Mouse (Mus musculus) liver, adult 2 months (tissue): ENCODE data around the gene Zzef1. TPM values are rescaled to one million over a fixed set of nuclear protein-coding genes. Genes with fewer than 3 reads are reported as not detected.

Experiments
- DNase-seq: peaks from one replicate; pipeline ENCODE4 v3.0.0-alpha.2; 2011; ENCODE audit warnings: low read depth, low spot score; ENCODE audit errors: extremely low read depth
- H3K27ac ChIP-seq: fragments of 200-500 bp; replicated peaks from 2 replicates; pipeline ENCODE4 v1.5.1; 2012; ENCODE audit warnings: low read depth, mild to moderate bottlenecking, control low read depth, inconsistent platforms, low read length; ENCODE audit not compliant: insufficient read depth
- H3K27me3 ChIP-seq: fragments of 200-500 bp; 2 replicates; pipeline ENCODE4 v1.6.1; 2012; ENCODE audit warnings: mild to moderate bottlenecking, moderate library complexity, low read length, inconsistent platforms; ENCODE audit not compliant: control insufficient read depth, insufficient read depth
- H3K36me3 ChIP-seq: fragments of 200-500 bp; 2 replicates; pipeline ENCODE4 v1.6.1; 2012; ENCODE audit warnings: low read length, inconsistent platforms; ENCODE audit not compliant: control insufficient read depth, insufficient read depth
- H3K4me1 ChIP-seq: fragments of 200-500 bp; 2 replicates; pipeline ENCODE4 v1.6.1; 2011; ENCODE audit warnings: low read length; ENCODE audit not compliant: control insufficient read depth, insufficient read depth
- H3K4me3 ChIP-seq: fragments of 200-500 bp; 2 replicates; pipeline ENCODE4 v1.5.1; 2011; ENCODE audit warnings: low read depth, mild to moderate bottlenecking, control low read depth, low read length, moderate library complexity; ENCODE audit not compliant: insufficient read depth
- H3K79me2 ChIP-seq: fragments of 200-500 bp; 2 replicates; pipeline ENCODE4 v1.6.1; 2012; ENCODE audit warnings: inconsistent platforms, mild to moderate bottlenecking, low read length, moderate library complexity; ENCODE audit not compliant: control insufficient read depth, insufficient read depth
- H3K9ac ChIP-seq: fragments of 200-500 bp; 2 replicates; pipeline ENCODE4 v1.6.1; 2012; ENCODE audit warnings: low read depth, mild to moderate bottlenecking, control low read depth, inconsistent platforms, low read length
- CTCF ChIP-seq: fragments of 200-500 bp; IDR thresholded peaks from 2 replicates; pipeline ENCODE4 v1.5.1; 2011; ENCODE audit warnings: low read depth, low read length, control low read depth
- POLR2A ChIP-seq: fragments of 200-500 bp; IDR thresholded peaks from 2 replicates; pipeline ENCODE4 v1.6.1; 2011; ENCODE audit warnings: low read length, control low read depth; ENCODE audit not compliant: insufficient read depth; ENCODE audit errors: extremely low read depth
- WGBS: fragments of 180-500 bp; shearing (Covaris S2); methylation state at CpG from one replicate; pipeline ENCODE4 v1.1.7; 2018; 5-methylcytosine and 5-hydroxymethylcytosine counted together
- polyA plus RNA-seq: library from polyadenylated mRNA; depleted of rRNA; stranded (reverse); fragments of >200 nt; gene quantifications from 2 replicates; pipeline ENCODE4 v1.2.3, GENCODE M21; 2012
- total RNA-seq: library from RNA; depleted of rRNA; stranded (reverse); fragments of >200 nt; gene quantifications from 2 replicates; pipeline ENCODE4 v1.2.3, GENCODE M21; 2014

Gene Zzef1
- total and polyA plus RNA-seq, 2 experiments, result 13.6 to 14.1 TPM

GRCm38 (mm10) chr11:72948254-72948653, 152.2 kb downstream of the Zzef1 start:
- Histone ChIP-seq H3K27me3 (no peaks in the 10 kb centered on the region), H3K79me2 (no peaks in the 10 kb centered on the region), H3K36me3 (no peaks in the 10 kb centered on the region), H3K4me3 (no peak overlapping the region), H3K9ac (no peak overlapping the region), H3K27ac (no peak overlapping the region), H3K4me1 (peaks cover 6% of the 10 kb centered on the region; the same call in 1 of the 2 replicates)
- TF ChIP-seq CTCF (no peak), POLR2A (no peak)
- WGBS, result 85% methylated on average over 7 of the region's 7 CpGs
- DNase-seq, result no peak

DNA sequence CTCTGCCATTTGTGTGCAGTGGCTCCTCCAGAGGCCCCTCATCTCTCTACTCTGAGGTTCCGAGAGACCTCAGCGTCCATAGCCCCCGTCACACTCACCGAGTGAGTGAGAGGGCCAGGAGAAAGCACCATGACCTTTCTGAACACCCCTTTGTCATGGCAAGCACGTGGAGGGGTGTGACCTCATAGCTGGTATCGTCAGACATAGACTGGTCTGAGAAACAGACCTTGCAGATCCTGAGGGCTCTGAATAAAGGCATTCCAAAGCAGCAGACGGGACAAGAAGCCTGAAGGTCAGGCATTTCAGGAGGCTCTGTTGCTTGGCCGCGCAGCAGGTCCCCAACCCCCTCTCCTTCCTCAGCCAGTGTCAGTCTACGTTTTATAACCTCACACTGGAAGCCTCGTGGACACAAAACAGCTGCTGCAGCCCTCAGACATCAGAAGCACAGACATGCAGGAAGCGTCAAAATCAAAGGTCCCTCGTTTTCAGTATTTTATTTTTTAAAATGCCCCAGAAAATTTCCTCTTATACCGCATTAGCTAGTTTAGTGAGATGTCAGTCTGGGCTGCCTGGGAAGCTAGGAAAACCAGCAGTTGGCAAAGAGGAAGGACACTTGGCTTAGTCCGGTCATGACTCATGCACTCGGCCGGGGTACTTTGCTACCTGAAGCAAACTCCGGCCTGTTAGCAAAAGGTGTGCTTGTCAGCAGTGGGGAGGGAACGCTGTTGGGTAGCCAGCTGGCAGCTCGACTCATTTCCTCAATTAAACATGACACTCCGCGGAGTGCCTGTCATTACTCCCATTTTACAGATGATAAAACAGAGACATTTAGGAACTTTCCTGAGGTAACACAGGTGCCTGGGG, 155.3 kb downstream of the Zzef1 start:
- DNase-seq, result no peak
- TF ChIP-seq CTCF (no peak), POLR2A (no peak)
- no peak overlapping the region for H3K9ac ChIP-seq
- peaks cover 3% of the 10 kb centered on the region for H3K4me1 ChIP-seq
- H3K79me2 ChIP-seq, result no peaks in the 10 kb centered on the region
- 76% methylated on average over 22 of the region's 22 CpGs for whole genome bisulfite sequencing
- no peaks in the 10 kb centered on the region for H3K36me3 ChIP-seq
- no peaks in the 10 kb centered on the region for H3K27me3 ChIP-seq
- H3K4me3 ChIP-seq, result no peak overlapping the region
- H3K27ac ChIP-seq, result no peak overlapping the region

DNA sequence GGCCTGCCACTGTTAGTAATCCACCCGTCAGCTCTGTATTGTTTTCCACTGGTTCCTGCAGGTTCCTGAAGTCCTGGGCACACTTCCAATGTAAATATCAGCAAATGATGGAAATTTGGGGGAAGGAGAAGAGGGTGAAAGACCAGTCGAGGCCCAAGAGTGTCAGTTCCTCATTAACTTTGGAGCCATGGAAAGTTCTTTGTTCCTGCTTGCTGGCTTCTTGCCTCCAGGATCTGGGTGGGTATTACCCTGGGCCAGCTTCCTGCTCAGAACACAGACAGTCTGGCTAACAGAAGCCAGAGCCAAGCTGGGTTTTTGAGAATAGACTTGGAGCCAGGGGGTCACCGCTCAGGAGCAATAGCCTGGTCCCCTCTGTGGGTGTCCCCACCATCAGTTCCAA, 156.2 kb downstream of the Zzef1 start:
- H3K36me3 ChIP-seq, result no peaks in the 10 kb centered on the region
- no peak overlapping the region for H3K4me3 ChIP-seq
- H3K9ac ChIP-seq, result no peak overlapping the region
- no peak for TF ChIP-seq CTCF
- TF ChIP-seq POLR2A, result no peak
- WGBS, result 38% methylated on average over 3 of the region's 3 CpGs
- no peak for DNase-seq
- no peaks in the 10 kb centered on the region for H3K27me3 ChIP-seq
- H3K79me2 ChIP-seq, result no peaks in the 10 kb centered on the region
- no peak overlapping the region for H3K27ac ChIP-seq
- H3K4me1 ChIP-seq, result peaks cover 3% of the 10 kb centered on the region

DNA sequence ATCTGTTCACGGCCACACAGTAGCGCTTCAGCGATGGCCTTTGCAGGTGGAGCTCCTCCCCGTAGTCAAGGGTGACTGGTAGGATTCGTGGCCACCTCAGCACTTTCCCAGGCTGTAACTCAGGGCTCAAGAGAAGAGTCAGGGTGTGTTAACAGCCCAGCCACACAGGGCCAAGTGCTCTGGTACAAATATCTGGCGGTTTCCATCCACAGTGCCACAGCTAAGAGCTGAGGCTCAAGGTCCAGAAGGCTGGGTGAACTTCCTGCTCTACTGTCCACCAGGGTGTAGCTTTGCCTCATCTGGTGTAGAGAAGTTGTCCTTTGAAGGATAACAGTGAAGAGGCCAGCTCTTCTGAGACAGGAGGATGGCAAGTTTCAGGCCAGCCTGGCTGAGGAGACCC, 156.7 kb downstream of the Zzef1 start:
- Histone ChIP-seq H3K79me2 (no peaks in the 10 kb centered on the region), H3K4me3 (no peak overlapping the region), H3K36me3 (no peaks in the 10 kb centered on the region), H3K27ac (no peak overlapping the region), H3K4me1 (peaks cover 3% of the 10 kb centered on the region), H3K27me3 (no peaks in the 10 kb centered on the region), H3K9ac (no peak overlapping the region)
- no peak for DNase-seq
- WGBS, result 84% methylated on average over 6 of the region's 6 CpGs
- no peak for TF ChIP-seq CTCF
- TF ChIP-seq POLR2A, result no peak

DNA sequence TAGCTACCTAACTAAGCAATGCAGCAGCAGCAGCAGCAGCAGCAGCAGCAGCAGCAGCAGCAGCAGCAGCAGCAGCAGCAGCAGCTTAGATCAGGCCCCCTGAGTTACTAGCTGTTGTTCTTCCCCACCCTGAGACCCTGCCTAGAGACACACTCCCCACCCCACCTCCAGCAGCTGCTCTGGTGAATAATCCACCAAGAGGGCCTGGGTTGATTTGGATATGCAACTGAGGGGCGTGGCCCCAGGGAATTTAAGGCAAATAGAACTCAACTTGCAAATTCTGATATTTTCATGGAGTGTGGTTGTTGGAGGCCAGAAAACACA, 157.1 kb downstream of the Zzef1 start:
- Histone ChIP-seq H3K4me1 (peaks cover 3% of the 10 kb centered on the region), H3K27me3 (no peaks in the 10 kb centered on the region), H3K36me3 (no peaks in the 10 kb centered on the region), H3K79me2 (no peaks in the 10 kb centered on the region), H3K27ac (no peak overlapping the region), H3K4me3 (no peak overlapping the region), H3K9ac (no peak overlapping the region)
- WGBS, result 80% methylated on average over 1 of the region's 1 CpGs
- DNase-seq, result no peak
- TF ChIP-seq CTCF (no peak), POLR2A (no peak)

DNA sequence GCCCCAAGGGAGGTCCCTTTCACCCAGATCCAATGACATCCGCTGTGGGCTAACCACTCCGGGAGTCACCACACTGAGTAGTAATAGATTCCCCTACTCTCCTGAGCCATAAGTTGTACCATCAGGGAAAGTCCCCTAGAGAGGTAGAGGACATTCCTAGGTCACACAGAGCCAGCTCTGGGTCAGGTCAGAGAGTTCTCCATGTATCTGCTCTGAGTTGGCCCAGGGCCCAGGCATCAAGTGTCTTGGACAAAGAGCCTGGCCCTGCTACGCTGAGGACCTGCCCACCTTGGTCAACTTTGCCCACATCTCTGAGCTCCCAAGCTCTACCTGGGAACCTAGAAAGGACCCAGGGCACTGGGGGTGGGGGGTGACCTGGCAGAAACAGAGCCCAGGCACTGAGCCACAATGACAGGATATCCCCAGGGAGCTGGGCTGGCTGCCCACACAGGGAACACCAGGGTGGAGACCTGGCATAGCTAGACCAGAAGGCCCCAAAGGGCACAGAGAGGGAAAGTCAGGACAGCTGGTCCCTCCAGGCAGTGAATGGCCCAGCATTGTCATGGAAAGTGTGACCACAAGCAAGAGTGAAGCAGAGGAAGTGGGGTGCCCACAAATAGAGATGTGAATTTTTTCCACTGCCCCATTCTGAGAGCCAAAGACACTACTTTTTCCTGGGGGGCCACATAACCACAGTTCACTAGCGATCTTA, 157.6 kb downstream of the Zzef1 start:
- Histone ChIP-seq H3K79me2 (no peaks in the 10 kb centered on the region), H3K27ac (no peak overlapping the region), H3K9ac (no peak overlapping the region), H3K4me1 (peaks cover 3% of the 10 kb centered on the region), H3K36me3 (no peaks in the 10 kb centered on the region), H3K27me3 (no peaks in the 10 kb centered on the region), H3K4me3 (no peak overlapping the region)
- 50% methylated on average over 4 of the region's 4 CpGs for WGBS
- DNase-seq, result peak; percentile 26
- no peak for TF ChIP-seq CTCF
- no peak for TF ChIP-seq POLR2A
